Mouse (Mus musculus): ENCODE measurements around the gene Foxo1.

Gene Foxo1

DNA sequence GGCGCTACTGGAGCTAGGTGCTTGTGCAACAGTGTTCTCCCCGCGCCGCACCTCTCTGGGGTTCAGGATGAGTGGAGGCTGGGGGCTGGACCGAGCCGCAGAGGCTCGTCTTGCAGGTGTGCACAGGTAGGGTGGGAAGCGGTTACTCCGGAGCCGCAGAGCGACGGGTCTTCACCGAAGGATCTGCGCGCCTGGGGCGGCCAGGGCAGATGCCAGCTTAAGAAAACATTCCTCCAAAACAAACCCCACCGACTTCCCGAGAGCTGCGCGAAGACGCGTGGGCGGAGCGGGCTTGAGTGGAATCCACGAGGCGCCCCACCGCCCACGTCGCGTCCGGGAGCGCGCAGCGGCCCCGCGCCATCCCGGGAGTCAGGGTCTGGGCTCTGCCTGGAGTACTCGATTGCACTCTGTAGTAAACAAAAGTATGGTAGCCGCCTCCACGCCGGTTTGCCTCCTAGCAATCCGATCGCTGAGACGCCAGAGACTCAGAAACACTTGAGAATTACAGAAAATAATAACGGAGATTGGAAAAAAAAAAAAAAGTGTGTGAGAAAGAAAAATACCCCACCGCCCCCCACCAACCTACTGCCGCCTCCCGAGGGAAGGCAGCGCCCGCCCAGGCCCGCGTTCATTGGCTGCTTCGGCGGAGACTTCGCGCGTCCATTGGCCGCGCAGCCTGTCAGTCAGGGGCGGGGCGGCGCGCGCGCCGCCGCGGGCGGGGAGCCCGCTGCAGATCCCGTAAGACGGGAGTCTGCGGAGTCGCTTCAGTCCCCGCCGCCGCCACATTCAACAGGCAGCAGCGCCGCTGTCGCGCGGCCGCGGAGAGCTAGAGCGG, at the start of gene Foxo1:
Gene Foxo1, plus strand, starts transcription at position 685 of the 835 bp plus-strand sequence.
- DNase-seq (ENCODE audit: low spot score in 2 of 2) = peak; percentile 62 to 75

DNA sequence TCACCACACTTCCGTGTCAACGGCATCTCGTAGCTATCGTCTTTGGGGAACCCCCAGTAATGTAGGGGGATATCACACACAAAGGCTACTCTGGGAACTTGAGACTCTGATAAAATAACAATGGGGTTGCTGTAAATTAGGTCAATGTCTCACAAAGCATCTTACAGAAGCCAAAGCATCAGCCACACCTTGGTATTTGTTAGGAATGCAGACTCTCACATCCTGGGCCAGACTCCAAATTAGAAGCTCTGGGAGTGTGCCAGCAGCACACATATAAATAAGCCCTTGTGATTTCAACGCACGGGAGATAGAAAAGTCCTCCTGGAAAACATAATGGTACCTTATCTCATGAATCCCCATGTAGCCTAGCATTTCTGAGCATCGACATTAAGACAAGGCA, 49.3 kb upstream of the Foxo1 start:
- DNase-seq (ENCODE audit: low spot score in 2 of 2) = no peak

DNA sequence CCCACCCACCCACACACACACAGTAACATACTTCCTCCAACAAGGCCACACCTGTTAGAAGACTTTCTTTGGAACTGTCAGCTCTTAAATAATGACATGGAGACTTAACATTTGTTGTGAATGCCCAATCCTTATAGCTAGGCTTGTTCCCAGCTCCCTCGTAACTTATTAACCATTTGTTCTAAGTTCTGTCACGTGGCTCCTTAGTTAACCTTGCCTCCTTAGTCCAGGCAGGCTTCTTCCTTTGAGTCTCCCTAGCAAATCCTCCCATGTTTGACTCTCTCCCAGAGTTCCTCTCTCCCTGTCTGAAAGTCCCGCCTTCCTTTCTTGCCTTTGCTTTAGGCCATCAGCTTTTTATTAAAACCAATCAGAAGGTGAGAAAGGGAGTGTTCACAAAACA, 47.1 kb upstream of the Foxo1 start:
- no peak for DNase-seq (ENCODE audit: low spot score in 2 of 2)

DNA sequence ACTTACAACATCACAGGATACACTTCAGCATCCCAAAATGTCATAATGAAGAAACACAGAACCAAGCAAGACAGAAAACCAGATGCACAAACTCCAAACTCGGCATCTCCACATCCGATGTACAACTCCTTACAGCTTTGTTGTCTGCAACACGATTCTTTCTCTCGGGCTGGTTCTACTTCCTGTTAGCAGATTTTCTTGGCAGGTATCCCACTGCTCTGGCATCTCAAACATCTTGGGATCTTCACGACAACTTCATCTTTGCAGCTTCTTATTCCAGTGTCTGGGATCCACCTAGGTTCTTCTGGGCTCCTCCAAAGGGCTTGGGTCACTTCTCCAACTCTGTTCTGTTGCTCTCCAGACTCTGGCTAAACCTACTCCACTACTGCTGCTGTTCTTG, 46.2 kb upstream of the Foxo1 start:
- DNase-seq (ENCODE audit: low spot score in 2 of 2) = no peak

DNA sequence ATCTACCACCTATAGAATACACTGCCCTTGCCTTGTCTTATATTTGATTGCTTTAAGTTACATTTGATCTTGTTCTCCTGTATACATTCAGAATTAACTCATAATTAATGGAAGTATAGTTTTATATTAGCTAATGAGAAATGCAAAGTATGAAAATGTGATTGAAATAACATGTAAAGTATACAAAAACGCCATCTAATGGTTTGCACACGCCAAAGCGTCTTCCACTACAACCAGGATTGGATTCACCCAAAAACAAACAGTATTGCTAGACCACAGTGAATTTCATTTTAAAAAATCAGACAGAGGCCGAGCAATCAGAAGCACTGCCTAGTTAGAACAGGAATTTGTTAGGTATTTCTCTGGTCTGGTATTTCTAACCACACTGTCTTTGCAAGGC, 31.6 kb upstream of the Foxo1 start:
- DNase-seq (ENCODE audit: low spot score in 2 of 2) = no peak

DNA sequence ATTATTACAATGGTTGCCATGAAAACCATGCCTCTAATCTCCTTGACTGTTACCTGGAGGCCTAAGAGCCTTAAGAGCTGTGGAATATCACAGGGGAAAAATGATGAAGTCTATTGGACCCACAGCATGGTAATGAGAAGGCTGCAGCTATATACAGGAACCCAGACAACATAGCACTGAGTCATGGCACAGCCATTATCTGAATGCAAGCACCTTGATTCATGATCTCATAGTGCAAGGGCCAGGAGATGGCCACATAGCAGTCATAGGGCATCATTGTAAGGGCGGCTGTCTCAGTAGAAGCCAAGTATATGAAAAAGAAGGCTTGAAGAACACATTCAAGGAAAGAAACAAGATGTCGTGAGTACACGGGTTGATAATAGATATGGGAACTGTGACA, 31.0 kb upstream of the Foxo1 start:
- no peak for DNase-seq (ENCODE audit: low spot score in 2 of 2)

DNA sequence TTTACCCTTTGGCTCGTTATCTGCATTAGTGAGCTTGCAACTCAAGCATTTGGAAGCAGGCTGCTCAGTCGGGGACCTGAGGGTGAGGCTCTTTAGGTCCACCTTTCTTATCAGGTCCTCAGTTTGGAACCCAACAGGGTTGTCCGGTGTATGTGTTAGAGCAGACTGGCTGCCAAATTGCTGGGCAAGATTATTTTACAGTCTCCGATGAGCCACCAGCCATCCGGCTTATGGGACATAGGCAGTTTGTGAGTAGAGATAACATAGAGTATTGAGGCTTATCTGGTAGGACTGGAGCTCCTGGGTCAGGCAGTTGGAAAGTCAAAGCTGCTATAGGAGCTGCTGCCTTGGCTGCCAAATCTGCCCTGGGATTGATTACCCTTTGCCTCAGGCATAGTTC, 27.1 kb upstream of the Foxo1 start:
- DNase-seq (ENCODE audit: low spot score in 2 of 2) = no peak

DNA sequence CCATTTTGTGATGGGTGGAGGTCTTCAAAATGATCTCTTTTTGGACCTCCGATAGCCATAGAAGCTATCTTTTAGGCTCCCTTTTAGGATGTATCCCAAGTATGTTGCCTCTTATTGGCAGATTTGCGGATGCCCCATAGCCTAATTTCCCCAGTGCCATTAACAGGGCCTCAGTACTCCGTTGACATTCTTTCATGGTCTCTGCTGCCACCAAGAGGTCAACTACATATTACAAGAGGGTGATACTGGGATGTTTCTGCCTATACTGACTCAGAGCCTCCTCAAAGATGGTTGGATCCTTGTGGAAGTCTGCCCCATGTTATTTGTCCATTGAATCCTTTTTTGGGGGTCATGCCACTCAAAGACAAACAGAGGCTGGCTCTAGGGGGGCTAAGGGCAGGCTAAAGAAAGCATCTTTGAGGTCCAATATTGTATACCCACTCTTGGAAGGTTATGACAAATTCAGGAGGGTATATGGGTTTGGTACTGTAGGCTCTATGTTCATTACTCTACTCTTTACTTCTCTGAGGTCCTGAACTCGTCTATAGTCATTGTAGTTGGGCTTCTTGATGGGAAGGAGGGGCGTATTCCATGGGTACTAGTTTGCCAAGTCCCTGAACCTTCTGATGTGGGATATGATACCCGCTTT, 25.6 kb upstream of the Foxo1 start:
- peak; percentile 37 to 78 for DNase-seq (ENCODE audit: low spot score in 2 of 2)

DNA sequence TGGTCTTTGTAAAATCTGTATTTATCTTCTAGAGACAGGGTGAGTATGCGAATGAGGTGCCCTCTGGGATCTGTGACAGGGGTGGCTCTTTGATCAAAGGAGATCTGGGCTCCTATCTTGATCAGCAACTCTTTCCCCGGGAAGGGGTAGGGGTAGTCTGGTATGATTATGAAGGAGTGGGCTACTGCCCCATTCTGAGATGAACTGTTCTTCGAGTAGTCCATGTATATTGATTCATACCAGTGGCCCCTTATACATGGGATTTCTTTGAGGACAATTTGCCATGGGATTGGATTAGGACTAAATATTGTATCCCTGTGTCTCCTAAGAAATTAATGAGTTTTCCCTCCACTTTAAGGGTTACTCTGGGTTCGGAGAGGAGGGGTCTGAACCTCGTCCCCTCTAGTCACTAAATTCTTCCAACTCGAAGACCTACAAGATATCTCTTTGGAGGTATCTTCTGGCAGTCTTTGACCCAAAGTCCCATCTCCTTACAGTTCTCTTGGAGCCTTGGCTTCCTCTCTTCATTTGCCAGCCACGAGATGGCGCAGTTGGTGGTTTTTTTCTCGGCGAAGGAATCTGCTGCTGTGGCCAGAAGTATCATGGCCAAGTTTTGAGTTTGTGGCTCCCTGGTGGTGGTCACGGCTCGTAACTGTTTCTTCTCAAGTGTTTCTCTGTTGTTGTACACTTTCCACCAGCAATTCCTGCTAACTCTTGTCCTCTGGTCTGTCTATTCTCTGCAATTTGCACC, 24.7 kb upstream of the Foxo1 start:
- DNase-seq (ENCODE audit: low spot score in 2 of 2) = no peak

DNA sequence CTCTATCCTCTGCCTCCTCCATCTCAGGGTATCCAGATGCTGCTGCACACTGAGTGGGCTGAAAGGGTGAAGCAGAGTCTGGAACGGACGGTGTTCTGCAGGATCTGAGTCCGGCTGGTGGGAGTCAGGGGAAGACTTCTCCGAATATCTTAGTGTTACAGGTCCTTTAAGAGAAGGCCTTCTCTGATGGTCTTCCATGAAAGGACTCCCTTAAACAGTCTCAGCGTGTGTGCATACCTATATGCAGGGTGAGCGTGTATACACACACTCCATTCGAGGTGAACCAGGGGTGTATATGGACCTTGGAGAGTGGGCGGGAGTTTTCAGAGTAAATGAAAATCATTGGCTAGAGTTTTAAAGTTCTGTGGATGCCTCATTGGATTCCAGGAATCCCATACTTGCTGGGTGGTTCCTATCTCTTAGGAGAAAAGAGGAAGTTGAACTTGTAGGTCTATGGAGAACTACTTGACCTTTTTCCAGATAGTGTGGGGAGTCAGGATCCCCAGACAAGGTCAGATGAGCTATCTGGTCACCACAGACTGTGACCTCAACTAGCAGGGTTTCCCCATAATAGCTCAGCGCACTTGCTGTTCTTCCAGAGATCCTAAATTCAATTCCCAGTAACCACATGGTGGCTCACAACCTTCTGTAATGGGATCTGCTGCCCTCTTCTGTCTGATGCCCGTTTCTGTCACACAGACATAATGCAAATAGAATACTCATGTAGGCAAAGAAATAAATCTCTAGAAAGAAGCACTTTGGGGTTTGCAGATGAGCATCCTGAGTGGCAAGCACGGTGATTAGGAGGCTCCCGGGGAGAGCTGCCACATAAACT, 21.9 kb upstream of the Foxo1 start:
- DNase-seq (ENCODE audit: low spot score in 2 of 2) = no peak

DNA sequence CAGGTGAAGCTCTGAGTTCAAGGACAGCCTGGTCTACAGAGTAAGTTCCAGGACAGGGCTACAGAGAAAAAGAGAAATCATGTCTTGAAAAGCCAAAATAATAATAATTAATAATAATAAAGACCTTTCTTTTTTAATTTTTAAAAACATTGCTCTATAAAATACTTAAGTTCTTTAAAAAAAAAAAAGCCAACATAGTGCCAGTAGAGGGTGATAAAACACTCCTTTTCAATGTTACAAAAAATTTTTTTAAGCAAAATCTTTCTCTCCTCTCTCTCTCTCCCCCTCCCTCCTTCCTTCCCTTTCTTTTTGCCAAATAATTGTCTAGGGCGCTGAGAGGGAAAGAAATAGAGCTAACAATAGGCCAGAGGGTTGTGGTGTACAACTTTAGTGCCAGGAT, 17.0 kb upstream of the Foxo1 start:
- DNase-seq (ENCODE audit: low spot score in 2 of 2) = no peak

DNA sequence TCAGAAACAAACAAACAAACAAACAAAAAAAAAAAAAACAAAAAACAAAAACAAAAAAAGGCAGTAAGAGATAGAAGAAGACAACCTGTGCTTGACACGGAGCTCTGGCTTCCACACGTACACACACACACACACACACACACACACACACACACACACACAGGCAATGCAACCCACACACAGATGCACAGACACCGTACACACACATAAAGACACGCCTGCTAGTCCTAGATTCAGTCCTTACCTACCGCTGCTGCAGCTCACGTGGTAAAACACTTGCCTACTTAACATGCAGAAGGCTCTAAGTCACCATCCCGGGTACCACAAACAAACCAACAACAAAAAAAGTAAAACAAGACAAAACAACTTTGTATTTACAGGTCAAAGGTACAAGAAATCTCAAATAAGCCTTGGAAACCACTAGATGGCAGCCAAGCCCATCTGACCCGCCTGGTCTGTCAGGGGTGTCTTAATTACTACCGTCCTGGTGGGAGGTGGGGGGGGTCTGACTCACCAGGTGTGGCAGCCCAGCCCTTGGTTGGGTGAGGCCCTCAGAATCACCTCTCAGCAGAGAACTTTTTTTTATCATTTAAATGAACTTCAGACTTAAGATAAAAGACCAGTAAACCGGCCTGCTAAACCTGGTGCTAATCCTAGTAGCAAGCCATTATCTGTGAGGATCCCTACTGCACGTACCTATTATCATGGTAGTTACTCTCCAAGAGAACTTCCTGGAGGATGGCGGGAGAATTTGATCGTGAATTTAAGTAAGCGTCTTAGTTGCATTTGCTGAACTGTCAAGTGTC, 14.3 kb upstream of the Foxo1 start:
- no peak for DNase-seq (ENCODE audit: low spot score in 2 of 2)

DNA sequence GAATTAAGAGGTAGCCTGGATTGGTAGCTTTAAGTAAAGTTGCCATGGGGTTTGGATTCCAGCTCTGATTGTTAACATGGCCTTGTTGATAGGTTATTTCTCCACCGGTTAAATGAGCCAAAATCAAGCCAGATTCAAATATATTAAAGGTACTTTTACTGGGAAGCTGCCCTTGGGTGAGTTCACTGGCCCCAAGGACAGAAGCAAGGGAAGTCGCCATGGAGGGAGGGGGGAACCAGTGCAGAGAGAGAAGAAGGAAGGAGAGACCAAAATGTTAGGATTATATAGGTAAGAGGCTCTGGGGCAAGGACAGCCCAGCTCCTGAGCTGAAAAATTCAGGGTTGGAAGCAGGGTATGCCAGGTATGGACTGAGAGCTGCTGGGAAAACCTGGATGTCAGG, 13.6 kb upstream of the Foxo1 start:
- no peak for DNase-seq (ENCODE audit: low spot score in 2 of 2)

DNA sequence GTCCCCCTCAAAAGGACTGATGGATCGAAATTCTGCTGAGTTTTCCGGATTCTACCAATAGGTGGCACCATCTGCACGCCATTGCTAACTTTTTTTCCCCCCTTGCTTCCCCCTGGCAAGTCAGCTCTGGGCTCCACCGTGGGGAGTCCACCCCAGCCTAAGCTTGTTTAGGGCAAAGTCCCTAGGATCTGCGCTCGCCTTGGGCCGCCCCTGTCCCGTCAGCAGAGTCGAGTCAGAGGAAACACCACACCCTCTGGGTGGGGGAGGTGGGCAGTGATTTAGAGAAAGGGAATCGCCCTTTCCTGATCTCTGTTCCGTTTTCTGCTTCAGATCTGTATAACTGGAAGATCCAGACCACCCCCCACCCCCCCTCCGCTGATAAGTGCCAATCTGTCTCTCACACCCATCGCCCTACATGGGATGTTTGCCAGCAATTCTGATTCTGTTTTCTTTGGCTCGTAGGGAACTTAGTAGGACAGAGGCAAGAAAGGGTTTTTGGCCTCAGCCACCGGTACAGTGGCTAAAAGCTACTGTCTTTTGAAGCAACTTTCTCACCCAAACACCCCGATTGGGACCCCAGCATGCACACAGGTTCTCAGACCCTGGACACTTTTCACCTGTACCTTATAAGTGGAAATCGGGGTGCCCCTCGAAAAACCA, 10.2 kb upstream of the Foxo1 start:
- DNase-seq (ENCODE audit: low spot score in 2 of 2) = peak in 1 of 2 experiments; percentile 35

DNA sequence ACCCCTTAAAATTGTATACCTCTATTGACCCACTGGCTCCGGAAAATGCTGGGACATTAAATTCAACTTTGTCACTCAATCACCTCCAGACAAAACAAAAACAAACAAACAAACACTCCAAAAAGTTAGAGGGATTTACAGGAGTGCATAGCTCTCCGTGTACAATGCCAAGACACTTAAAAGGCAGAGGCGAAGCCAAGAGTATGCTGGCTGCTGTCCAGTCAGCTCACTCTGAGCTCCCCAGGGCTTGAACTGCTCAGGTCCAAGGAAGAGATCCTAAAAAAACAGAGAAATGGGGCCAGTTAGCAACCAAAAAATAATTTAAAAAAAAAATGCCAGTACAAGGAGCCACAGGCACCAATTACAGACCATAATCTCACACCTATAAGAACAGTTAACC, 9.6 kb upstream of the Foxo1 start:
- DNase-seq (ENCODE audit: low spot score in 2 of 2) = no peak

DNA sequence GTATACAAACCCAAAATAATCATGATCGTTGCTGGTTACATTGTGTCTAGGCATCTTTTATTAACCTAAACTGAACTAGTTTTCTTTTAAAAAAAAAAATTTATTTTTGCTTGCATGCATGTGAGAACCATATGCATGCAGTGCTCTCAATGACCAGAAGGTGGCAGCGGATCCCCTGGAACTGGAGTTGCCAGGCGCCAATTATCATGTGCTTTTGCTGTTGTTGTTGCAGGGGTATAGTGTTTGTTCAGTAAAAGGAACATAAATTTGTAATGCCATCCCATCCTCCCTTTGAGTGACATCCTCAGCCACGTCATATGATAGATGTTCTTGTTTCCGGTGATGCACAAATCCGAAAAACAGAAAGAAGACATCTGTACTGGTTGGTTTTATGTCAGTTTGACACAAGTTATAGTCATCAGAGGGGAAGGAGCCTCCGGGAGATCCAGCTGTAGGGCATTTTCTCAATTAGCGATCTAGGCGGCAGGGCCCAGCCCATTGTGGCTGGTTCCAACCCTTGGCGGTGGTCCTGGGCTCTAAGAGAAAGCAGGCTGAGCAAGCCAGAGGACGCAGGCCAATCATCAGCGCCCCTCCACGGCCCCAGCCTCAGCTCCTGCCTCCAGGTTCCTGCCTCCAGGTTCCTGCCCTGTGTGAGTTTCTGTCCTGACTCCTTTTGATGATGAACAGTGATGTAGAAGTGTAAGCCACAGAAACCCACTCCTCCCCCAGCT, 5.5 kb upstream of the Foxo1 start:
- DNase-seq (ENCODE audit: low spot score in 2 of 2) = peak; percentile 73 to 79

DNA sequence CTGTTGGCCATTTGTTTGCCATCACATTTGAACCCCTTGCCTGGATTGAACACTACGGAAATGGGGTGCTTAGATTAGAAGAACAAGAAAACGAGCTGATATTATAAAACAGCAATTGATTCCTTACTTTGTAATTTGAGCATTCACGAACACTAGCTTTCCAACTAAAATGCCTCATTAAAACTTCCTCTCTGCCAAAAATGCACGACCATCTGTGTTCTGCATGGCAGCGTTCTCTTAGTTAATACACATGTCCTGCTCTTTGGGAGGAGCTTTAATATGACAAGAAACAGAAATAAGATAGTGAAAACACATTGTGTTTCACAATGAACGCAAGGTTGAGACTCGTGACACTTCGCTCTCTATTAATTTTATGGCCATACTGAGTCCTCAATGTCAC, 3.8 kb upstream of the Foxo1 start:
- no peak for DNase-seq (ENCODE audit: low spot score in 2 of 2)

DNA sequence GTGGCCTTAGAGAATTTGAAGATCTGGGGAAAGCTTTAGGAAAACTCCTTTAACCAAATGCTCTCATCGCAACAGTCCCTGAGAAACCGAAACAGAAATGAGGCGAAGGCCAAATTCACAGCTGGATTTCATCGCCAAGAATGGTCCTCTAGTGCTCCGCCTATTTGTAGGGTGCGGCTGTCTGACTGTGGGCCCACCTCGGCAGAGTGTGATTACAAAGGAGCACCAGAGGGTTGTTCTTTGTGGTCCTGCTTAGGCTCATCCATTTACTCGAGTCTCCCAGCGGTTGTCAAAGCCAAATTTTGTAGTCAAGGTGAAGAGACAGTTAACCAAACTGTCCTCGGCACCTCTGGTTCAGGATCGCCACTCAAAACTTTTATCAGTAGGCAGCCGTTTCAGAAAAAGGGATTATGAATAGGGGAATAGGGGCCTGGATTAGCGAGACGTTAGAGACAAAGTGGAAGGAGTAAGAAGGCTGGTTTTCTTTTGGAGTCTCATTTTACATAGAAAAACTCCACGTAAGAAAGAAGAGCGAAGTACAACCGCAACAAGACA, 1.5 kb upstream of the Foxo1 start:
- DNase-seq (ENCODE audit: low spot score in 2 of 2) = no peak

DNA sequence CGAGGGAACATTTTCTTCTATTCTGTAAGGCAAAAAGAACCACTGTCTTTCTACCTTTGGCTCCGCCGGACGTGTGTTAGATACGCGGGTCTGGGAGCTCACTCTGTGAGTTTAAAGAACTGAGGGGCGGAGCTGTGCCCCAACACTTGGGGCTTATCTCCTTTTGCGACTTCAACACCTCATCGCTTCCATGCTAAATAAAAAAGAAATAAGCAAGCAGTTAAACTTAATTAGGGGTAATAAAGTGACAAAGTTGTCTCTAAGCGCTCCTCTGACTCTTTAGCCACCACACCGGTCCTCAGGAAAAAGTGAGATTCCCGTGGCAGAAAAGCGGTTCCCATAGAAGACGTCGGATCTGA, 864 bp upstream of the Foxo1 start:
- DNase-seq (ENCODE audit: low spot score in 2 of 2) = no peak

DNA sequence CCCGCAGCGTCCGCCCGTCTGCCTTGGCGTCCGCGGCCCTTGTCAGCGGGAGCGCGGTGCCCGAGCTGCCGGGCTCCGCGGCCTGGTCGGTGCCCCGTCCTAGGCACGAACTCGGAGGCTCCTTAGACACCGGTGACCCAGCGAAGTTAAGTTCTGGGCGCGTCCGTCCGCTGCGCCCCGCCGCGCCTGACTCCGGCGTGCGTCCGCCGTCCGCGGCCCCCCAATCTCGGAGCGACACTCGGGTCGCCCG, 276 bp downstream of the Foxo1 start:
- no peak for DNase-seq (ENCODE audit: low spot score in 2 of 2)
